Mouse (Mus musculus) induced T-regulatory cell, adult 2 months (primary cell): ENCODE measurements around the gene Klri1.
"Not testable (repeated sequence)": the region's sequence is repeated elsewhere in the genome, so short reads cannot be mapped to it uniquely, and the experiment has no call there.

Experiments used
- DNase-seq: peaks from one replicate; pipeline ENCODE4 v3.0.0-alpha.2; 2012; ENCODE audit warnings: low read depth

The Klri1 gene

GRCm38 (mm10) chr6:129717032-129717431 lies at the start of gene Klri1:
Gene Klri1 (minus strand): TSS chr6:129717132.
- DNase-seq = no peak

GRCm38 (mm10) chr6:129747654-129748032 lies 30.7 kb upstream of the Klri1 start:
- no peak for DNase-seq

GRCm38 (mm10) chr6:129747016-129747653 lies 30.2 kb upstream of the Klri1 start:
- peak; percentile 59 for DNase-seq

- no peak for DNase-seq
These were observed 29.2 kb upstream of the Klri1 start for GRCm38 (mm10) chr6:129746151-129746550.

GRCm38 (mm10) chr6:129740069-129740721 lies 23.3 kb upstream of the Klri1 start, which contains the start of gene Klri2:
Gene Klri2 (minus strand): TSS chr6:129740484.
- no peak for DNase-seq

GRCm38 (mm10) chr6:129736414-129736813 lies 19.5 kb upstream of the Klri1 start:
- DNase-seq = no peak

GRCm38 (mm10) chr6:129727237-129727636 lies 10.3 kb upstream of the Klri1 start:
- DNase-seq = no peak

GRCm38 (mm10) chr6:129721390-129721789 lies 4.5 kb upstream of the Klri1 start:
- no peak for DNase-seq

GRCm38 (mm10) chr6:129720487-129720886 lies 3.6 kb upstream of the Klri1 start:
- DNase-seq = no peak

- DNase-seq = no peak
These were observed 3.4 kb downstream of the Klri1 start for GRCm38 (mm10) chr6:129713566-129713965.

- DNase-seq = not testable (repeated sequence)
These were observed 25.5 kb downstream of the Klri1 start for GRCm38 (mm10) chr6:129691436-129691835.

- DNase-seq = peak; percentile 40
These were observed 36.6 kb downstream of the Klri1 start for GRCm38 (mm10) chr6:129680379-129680778.

GRCm38 (mm10) chr6:129678873-129679272 lies 38.1 kb downstream of the Klri1 start, which contains the start of gene Klrc1:
Gene Klrc1 (minus strand): TSS chr6:129678973.
- no peak for DNase-seq

- DNase-seq = not testable (repeated sequence)
These were observed 55.6 kb downstream of the Klri1 start for GRCm38 (mm10) chr6:129661301-129661700.

- DNase-seq = not testable (repeated sequence)
These were observed 56.3 kb downstream of the Klri1 start, which contains the start of gene Klrc2 for GRCm38 (mm10) chr6:129660589-129660988. Gene Klrc2 (minus strand): TSS chr6:129660689.
